Mouse (Mus musculus) left cerebral cortex, adult 8-10 months (tissue): ENCODE measurements around the gene Chd4. TPM values are rescaled to one million over a fixed set of nuclear protein-coding genes. Genes with fewer than 3 reads are reported as not detected.
A peak's percentile ranks its signal among the peaks of the same experiment; 100 is the strongest.
"Not testable (repeated sequence)": the region's sequence is repeated elsewhere in the genome, so short reads cannot be mapped to it uniquely, and the experiment has no call there.

Source experiments
- DNase-seq, 2 experiments: peaks; one replicate each; pipeline ENCODE4 v3.0.0; 2022; ENCODE audit warnings: low spot score in 2 of 2
- total RNA-seq, 4 experiments: library from RNA; stranded (reverse); gene quantifications; 2 replicates each; pipeline ENCODE4 v1.2.4; 2022

Chd4 gene
- total RNA-seq, 4 experiments from 2014 or later = 161 to 176 (median 173) TPM

- no peak for DNase-seq
Measured at GRCm38 (mm10) chr6:125160558-125160853, 64.7 kb downstream of the Chd4 start.

- peak in 1 of 2 experiments; percentile 64 for DNase-seq
Measured at GRCm38 (mm10) chr6:125160854-125161760, 65.3 kb downstream of the Chd4 start.

- DNase-seq = not testable (repeated sequence)
Measured at GRCm38 (mm10) chr6:125161971-125162370, 66.2 kb downstream of the Chd4 start.

GRCm38 (mm10) chr6:125162615-125163305, 67.0 kb downstream of the Chd4 start:
- not testable (repeated sequence) for DNase-seq

GRCm38 (mm10) chr6:125163801-125164657, 68.2 kb downstream of the Chd4 start:
- DNase-seq = peak in 1 of 2 experiments; percentile 61

GRCm38 (mm10) chr6:125164672-125165327, 69.0 kb downstream of the Chd4 start:
- DNase-seq = peak; percentile 40 to 62

- DNase-seq = peak; percentile 97
Measured at GRCm38 (mm10) chr6:125165328-125165891, 69.6 kb downstream of the Chd4 start.

GRCm38 (mm10) chr6:125166051-125166751, 70.4 kb downstream of the Chd4 start, which contains the start of gene Gapdh:
Gapdh (minus strand) TSS chr6:125166467.
- no peak for DNase-seq

- DNase-seq = peak; percentile 50 to 65
Measured at GRCm38 (mm10) chr6:125166861-125167650, 71.3 kb downstream of the Chd4 start.

- DNase-seq = peak in 1 of 2 experiments; percentile 66
Measured at GRCm38 (mm10) chr6:125168086-125168485, 72.3 kb downstream of the Chd4 start.

- DNase-seq = no peak
Measured at GRCm38 (mm10) chr6:125170194-125170593, 74.4 kb downstream of the Chd4 start.

- no peak for DNase-seq
Measured at GRCm38 (mm10) chr6:125172474-125172873, 76.7 kb downstream of the Chd4 start.

GRCm38 (mm10) chr6:125173256-125173655, 77.5 kb downstream of the Chd4 start:
- DNase-seq = no peak

GRCm38 (mm10) chr6:125175469-125175868, 79.7 kb downstream of the Chd4 start:
- no peak for DNase-seq

GRCm38 (mm10) chr6:125179601-125180000, 83.8 kb downstream of the Chd4 start:
- no peak for DNase-seq
